Mouse (Mus musculus): ENCODE data around the gene Tsga10ip. TPM values are rescaled to one million over a fixed set of nuclear protein-coding genes. Genes with fewer than 3 reads are reported as not detected.
"Not testable (repeated sequence)": the region's sequence is repeated elsewhere in the genome, so short reads cannot be mapped to it uniquely, and the experiment has no call there.

Tsga10ip gene
- polyA plus RNA-seq, 1 experiment from 2014 or later, result not detected

- H3K9me3 ChIP-seq (replicated peaks; ENCODE audit: control insufficient read depth, low read length, poor library complexity, severe bottlenecking), result no peaks in the 10 kb centered on the region
- H3K36me3 ChIP-seq (ENCODE audit: control insufficient read depth, insufficient read depth, low read length), result peaks cover 22% of the 10 kb centered on the region
- ATAC-seq, result 0 out of 2 replicates have a peak, but pooled peaks have one; percentile 1
- peak within 1 kb of the TSS; percentile 84 for H3K9ac ChIP-seq (ENCODE audit: low read depth, low read length)
- H3K4me2 ChIP-seq (ENCODE audit: low read length), result peak within 1 kb of the TSS; percentile 95
- peak within 1 kb of the TSS; percentile 94 for H3K27ac ChIP-seq (ENCODE audit: low read length)
- H3K4me3 ChIP-seq (ENCODE audit: low read depth, low read length), result peak within 1 kb of the TSS; percentile 97
- under 1% methylated on average over 33 of the region's 33 CpGs for WGBS
- H3K4me1 ChIP-seq (ENCODE audit: control insufficient read depth, insufficient read depth, low read length), result peaks cover 15% of the 10 kb centered on the region
- no peaks in the 10 kb centered on the region for H3K27me3 ChIP-seq (ENCODE audit: control insufficient read depth, insufficient read depth, low read depth, low read length)
Measured at GRCm38 (mm10) chr19:5367053-5367359, 35.3 kb downstream of the Tsga10ip start, which contains the start of gene Banf1. Gene Banf1 (minus strand): TSS chr19:5367168.

- H3K4me1 ChIP-seq (ENCODE audit: control insufficient read depth, insufficient read depth, low read length), result peaks cover 15% of the 10 kb centered on the region
- peak within 1 kb of the TSS; percentile 84 for H3K9ac ChIP-seq (ENCODE audit: low read depth, low read length)
- peak within 1 kb of the TSS; percentile 97 for H3K4me3 ChIP-seq (ENCODE audit: low read depth, low read length)
- peak; percentile 95 for ATAC-seq
- H3K4me2 ChIP-seq (ENCODE audit: low read length), result peak within 1 kb of the TSS; percentile 95
- no peaks in the 10 kb centered on the region for H3K9me3 ChIP-seq (replicated peaks; ENCODE audit: control insufficient read depth, low read length, poor library complexity, severe bottlenecking)
- WGBS, result under 1% methylated on average over 77 of the region's 92 CpGs
- H3K27me3 ChIP-seq (ENCODE audit: control insufficient read depth, insufficient read depth, low read depth, low read length), result no peaks in the 10 kb centered on the region
- peaks cover 18% of the 10 kb centered on the region for H3K36me3 ChIP-seq (ENCODE audit: control insufficient read depth, insufficient read depth, low read length)
- peak within 1 kb of the TSS; percentile 94 for H3K27ac ChIP-seq (ENCODE audit: low read length)
Measured at GRCm38 (mm10) chr19:5366175-5367052, 35.9 kb downstream of the Tsga10ip start, which contains the start of gene Eif1ad. Gene Eif1ad (plus strand): TSS chr19:5366741.

DNA sequence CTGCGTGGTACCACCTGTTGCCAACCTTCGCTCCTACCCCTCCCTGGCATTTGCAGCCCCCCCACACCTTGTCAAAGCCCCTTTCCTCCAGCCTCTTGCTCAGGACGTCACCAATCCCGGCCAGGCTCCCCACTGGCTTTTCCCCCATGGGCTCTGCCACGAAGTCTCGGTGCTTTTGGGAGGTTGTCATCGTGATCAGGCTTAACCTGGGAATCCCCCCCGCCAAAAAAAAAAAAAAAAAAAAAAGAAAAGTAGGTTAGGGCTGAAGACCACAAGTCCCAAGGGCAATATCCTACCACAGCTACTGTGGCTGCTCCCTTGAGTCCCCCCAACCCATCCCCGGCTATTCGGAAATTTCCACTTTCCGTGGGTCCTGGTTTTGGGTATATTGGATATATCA lies 36.6 kb downstream of the Tsga10ip start:
- Histone ChIP-seq H3K4me1 (ENCODE audit: control insufficient read depth, insufficient read depth, low read length) (peaks cover 15% of the 10 kb centered on the region), H3K27ac (ENCODE audit: low read length) (peak overlapping the region; percentile 94), H3K36me3 (ENCODE audit: control insufficient read depth, insufficient read depth, low read length) (peaks cover 17% of the 10 kb centered on the region), H3K27me3 (ENCODE audit: control insufficient read depth, insufficient read depth, low read depth, low read length) (no peaks in the 10 kb centered on the region), H3K9me3 (replicated peaks; ENCODE audit: control insufficient read depth, low read length, poor library complexity, severe bottlenecking) (no peaks in the 10 kb centered on the region), H3K9ac (ENCODE audit: low read depth, low read length) (peak overlapping the region; percentile 84), H3K4me2 (ENCODE audit: low read length) (peak overlapping the region; percentile 82), H3K4me3 (ENCODE audit: low read depth, low read length) (peak overlapping the region; percentile 97)
- 16% methylated on average over 11 of the region's 11 CpGs for WGBS
- no peak for ATAC-seq

DNA sequence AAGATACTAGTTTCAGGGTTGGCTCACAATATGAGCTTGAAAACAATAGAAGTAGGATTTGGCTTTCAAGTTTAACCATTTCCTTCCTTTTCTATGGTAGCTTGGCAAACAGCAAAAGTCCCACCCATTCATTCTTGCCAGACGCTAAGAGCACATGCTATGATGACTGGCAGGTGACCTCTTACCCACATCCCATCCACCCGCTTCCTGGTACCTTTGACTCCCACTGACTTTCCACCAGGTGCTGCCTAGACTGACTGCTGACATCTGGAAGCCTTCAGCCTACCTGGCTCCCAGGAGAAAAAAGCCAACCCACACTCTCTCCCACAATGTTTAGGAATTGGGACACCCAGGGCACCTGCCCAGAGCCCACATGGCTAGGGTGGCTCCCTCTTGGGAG lies 38.2 kb downstream of the Tsga10ip start:
- WGBS, result 93% methylated on average over 2 of the region's 2 CpGs
- Histone ChIP-seq H3K9ac (ENCODE audit: low read depth, low read length) (no peak overlapping the region), H3K4me2 (ENCODE audit: low read length) (no peak overlapping the region), H3K4me1 (ENCODE audit: control insufficient read depth, insufficient read depth, low read length) (peaks cover 15% of the 10 kb centered on the region), H3K9me3 (replicated peaks; ENCODE audit: control insufficient read depth, low read length, poor library complexity, severe bottlenecking) (no peaks in the 10 kb centered on the region), H3K4me3 (ENCODE audit: low read depth, low read length) (no peak overlapping the region), H3K36me3 (ENCODE audit: control insufficient read depth, insufficient read depth, low read length) (peaks cover 6% of the 10 kb centered on the region; the same call in 1 of the 2 replicates), H3K27me3 (ENCODE audit: control insufficient read depth, insufficient read depth, low read depth, low read length) (no peaks in the 10 kb centered on the region), H3K27ac (ENCODE audit: low read length) (no peak overlapping the region)
- ATAC-seq, result no peak

- no peak overlapping the region for H3K27ac ChIP-seq (ENCODE audit: low read length)
- peaks cover 5% of the 10 kb centered on the region for H3K4me1 ChIP-seq (ENCODE audit: control insufficient read depth, insufficient read depth, low read length)
- 0 out of 2 replicates have a peak, but pooled peaks cover 4% of the 10 kb centered on the region for H3K36me3 ChIP-seq (ENCODE audit: control insufficient read depth, insufficient read depth, low read length)
- H3K9ac ChIP-seq (ENCODE audit: low read depth, low read length), result no peak overlapping the region
- H3K27me3 ChIP-seq (ENCODE audit: control insufficient read depth, insufficient read depth, low read depth, low read length), result no peaks in the 10 kb centered on the region
- no peak for ATAC-seq
- H3K9me3 ChIP-seq (replicated peaks; ENCODE audit: control insufficient read depth, low read length, poor library complexity, severe bottlenecking), result no peaks in the 10 kb centered on the region
- H3K4me3 ChIP-seq (ENCODE audit: low read depth, low read length), result no peak overlapping the region
- WGBS, result 90% methylated on average over 2 of the region's 2 CpGs
- H3K4me2 ChIP-seq (ENCODE audit: low read length), result no peak overlapping the region
Measured at GRCm38 (mm10) chr19:5362186-5362585, 40.1 kb downstream of the Tsga10ip start.

GRCm38 (mm10) chr19:5356080-5356479 lies 46.2 kb downstream of the Tsga10ip start:
- H3K4me1 ChIP-seq (ENCODE audit: control insufficient read depth, insufficient read depth, low read length), result no peaks in the 10 kb centered on the region
- no peak for ATAC-seq
- H3K9ac ChIP-seq (ENCODE audit: low read depth, low read length), result no peak overlapping the region
- H3K27me3 ChIP-seq (ENCODE audit: control insufficient read depth, insufficient read depth, low read depth, low read length), result no peaks in the 10 kb centered on the region
- no peaks in the 10 kb centered on the region for H3K36me3 ChIP-seq (ENCODE audit: control insufficient read depth, insufficient read depth, low read length)
- H3K4me3 ChIP-seq (ENCODE audit: low read depth, low read length), result no peak overlapping the region
- no peak overlapping the region for H3K4me2 ChIP-seq (ENCODE audit: low read length)
- no CpG with 5 or more reads among the region's 1 CpGs for WGBS
- no peak overlapping the region for H3K27ac ChIP-seq (ENCODE audit: low read length)
- H3K9me3 ChIP-seq (replicated peaks; ENCODE audit: control insufficient read depth, low read length, poor library complexity, severe bottlenecking), result no peaks in the 10 kb centered on the region

DNA sequence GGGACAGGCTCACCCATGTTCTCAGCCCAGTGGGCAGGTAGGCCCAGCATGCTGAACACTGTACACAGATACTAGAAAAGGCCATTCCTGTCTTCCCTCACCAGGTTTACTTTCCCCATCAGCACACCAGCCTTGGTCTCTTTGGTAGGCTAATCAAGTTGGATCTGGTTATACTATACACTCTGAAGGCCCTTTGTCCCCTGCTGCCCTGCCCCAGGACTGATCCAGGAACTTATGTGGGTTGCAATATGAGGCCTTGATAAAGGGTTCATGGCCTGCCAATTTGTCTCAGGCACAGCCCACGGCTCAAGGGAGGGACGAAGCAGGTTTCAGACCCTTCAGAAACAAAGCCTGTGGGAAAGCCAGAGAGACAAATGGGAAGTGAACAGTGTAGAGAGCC lies 48.7 kb downstream of the Tsga10ip start:
- 80% methylated on average over 2 of the region's 2 CpGs for WGBS
- H3K4me2 ChIP-seq (ENCODE audit: low read length), result no peak overlapping the region
- peaks cover 7% of the 10 kb centered on the region for H3K4me1 ChIP-seq (ENCODE audit: control insufficient read depth, insufficient read depth, low read length)
- H3K4me3 ChIP-seq (ENCODE audit: low read depth, low read length), result no peak overlapping the region
- no peak overlapping the region for H3K9ac ChIP-seq (ENCODE audit: low read depth, low read length)
- H3K36me3 ChIP-seq (ENCODE audit: control insufficient read depth, insufficient read depth, low read length), result no peaks in the 10 kb centered on the region
- H3K9me3 ChIP-seq (replicated peaks; ENCODE audit: control insufficient read depth, low read length, poor library complexity, severe bottlenecking), result no peaks in the 10 kb centered on the region
- H3K27me3 ChIP-seq (ENCODE audit: control insufficient read depth, insufficient read depth, low read depth, low read length), result no peaks in the 10 kb centered on the region
- H3K27ac ChIP-seq (ENCODE audit: low read length), result no peak overlapping the region
- ATAC-seq, result no peak

DNA sequence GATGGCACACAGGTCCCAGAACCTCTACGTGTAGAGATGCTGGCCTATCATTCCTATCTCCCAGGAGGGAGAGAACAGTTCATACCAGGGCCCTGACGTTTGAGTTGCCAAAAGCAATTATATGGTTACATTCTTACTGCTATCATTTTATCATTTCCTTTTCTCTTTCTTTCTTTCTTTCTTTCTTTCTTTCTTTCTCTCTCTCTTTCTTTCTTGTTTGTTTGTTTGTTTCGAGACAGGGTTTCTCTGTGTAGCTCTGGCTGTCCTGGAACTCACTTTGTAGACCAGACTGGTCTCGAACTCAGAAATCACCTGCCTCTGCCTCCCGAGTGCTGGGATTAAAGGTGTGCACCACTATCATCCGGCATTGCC lies 52.8 kb downstream of the Tsga10ip start, which contains the start of gene Cst6:
Cst6 (minus strand) TSS at position 73 of the 372 bp plus-strand sequence.
- WGBS, result 67% methylated on average over 6 of the region's 6 CpGs
- not testable (repeated sequence) for H3K27ac ChIP-seq (ENCODE audit: low read length); H3K9me3 ChIP-seq (replicated peaks; ENCODE audit: control insufficient read depth, low read length, poor library complexity, severe bottlenecking); H3K36me3 ChIP-seq (ENCODE audit: control insufficient read depth, insufficient read depth, low read length); H3K27me3 ChIP-seq (ENCODE audit: control insufficient read depth, insufficient read depth, low read depth, low read length); ATAC-seq; H3K4me1 ChIP-seq (ENCODE audit: control insufficient read depth, insufficient read depth, low read length)
- Histone ChIP-seq H3K4me2 (ENCODE audit: low read length) (peak within 1 kb of the TSS; percentile 68), H3K4me3 (ENCODE audit: low read depth, low read length) (peak within 1 kb of the TSS; percentile 39), H3K9ac (ENCODE audit: low read depth, low read length) (peak within 1 kb of the TSS; percentile 71)

Data from midbrain, embryonic 16.5 days (tissue).